Mouse (Mus musculus) thymus, adult 2 months (tissue): ENCODE measurements around the gene Pax6.

ENCODE experiments used
- CTCF ChIP-seq: fragments of 200-500 bp; IDR thresholded peaks from 2 replicates; pipeline ENCODE4 v1.5.1; 2012; ENCODE audit warnings: mild to moderate bottlenecking, control low read depth, low read length, moderate library complexity, borderline replicate concordance; ENCODE audit not compliant: control insufficient read depth, poor library complexity, insufficient read depth; ENCODE audit errors: extremely low read depth
- POLR2A ChIP-seq: fragments of 200-500 bp; IDR thresholded peaks from 2 replicates; pipeline ENCODE4 v1.6.1; 2012; ENCODE audit warnings: mild to moderate bottlenecking, low read length, control low read depth, moderate library complexity; ENCODE audit not compliant: control insufficient read depth, poor library complexity, insufficient read depth; ENCODE audit errors: extremely low read depth

DNA sequence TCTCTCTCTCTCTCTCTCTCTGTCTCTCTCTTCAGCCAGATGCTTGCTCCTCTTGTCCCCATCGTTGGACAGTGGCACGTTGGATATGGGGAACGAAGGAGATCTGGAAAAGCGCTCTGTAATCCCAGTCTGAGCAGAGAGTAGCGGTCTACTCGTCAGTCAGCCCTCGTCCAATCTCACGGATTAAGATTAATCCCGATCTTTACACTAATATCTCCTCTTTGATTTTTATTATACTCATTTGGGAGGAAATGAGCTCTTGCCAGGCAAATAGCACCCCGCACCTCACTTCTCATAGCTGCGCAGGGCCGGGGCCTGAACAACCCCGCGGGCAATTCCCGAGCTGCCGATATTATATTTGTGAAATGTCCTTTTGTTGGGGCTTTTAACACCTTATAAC lies 6.6 kb upstream of the Pax6 start:
- TF ChIP-seq POLR2A = no peak
- no peak for TF ChIP-seq CTCF
